Mouse (Mus musculus) ZHBTc4 (cell line): ENCODE measurements around the gene Cog4.
"Not testable (repeated sequence)": the region's sequence is repeated elsewhere in the genome, so short reads cannot be mapped to it uniquely, and the experiment has no call there.

Source experiments
- DNase-seq: peaks from one replicate; pipeline ENCODE4 v3.0.0-alpha.2; 2011; ENCODE audit warnings: low read depth, low spot score

Gene Cog4

DNA sequence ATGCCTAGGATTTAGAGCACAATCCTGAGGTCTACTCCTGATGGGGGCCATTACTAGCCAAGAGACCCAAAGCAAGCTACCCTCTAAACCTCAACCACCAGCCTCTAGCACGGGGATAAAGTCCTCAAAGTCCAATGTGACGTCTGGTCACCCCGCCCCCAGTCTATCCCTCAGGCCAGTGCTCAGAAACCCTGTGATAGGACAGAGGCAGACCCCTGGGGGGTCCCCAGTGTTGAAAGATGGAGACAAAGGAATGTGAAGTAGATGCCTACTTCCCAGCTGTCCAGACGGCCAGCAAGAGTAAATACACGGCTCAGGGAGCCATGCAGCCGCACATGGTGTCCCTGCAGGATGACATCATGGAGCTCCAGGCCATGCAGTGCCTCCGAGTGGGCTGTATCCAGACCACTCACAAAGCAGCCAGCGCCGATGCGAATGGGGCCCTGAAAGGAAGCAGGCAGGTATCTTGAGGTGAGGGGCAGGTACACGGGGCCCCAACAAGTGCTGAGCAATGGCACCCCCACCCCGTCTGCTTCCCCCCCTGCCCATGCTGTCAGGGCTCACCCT is 43.6 kb downstream of the Cog4 start:
- no peak for DNase-seq

DNA sequence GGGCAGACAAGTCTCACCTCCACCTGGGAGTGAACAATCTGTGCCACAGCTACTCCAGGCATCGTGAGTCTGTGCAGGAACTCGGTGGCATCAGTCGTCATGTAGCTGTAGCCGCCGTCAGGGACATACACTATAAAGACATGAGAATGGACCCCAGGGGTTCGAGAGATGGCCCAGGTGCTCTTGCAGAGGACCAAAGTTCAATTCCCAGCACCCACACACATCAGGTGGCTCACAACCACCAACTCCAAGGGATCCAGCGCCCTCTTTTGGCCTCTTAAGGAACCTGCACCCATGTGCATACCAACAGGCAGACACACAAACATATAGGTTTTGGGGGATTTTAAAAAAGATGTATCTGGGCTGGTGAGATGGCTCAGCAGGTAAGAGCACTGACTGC is 45.6 kb downstream of the Cog4 start:
- peak; percentile 48 for DNase-seq

DNA sequence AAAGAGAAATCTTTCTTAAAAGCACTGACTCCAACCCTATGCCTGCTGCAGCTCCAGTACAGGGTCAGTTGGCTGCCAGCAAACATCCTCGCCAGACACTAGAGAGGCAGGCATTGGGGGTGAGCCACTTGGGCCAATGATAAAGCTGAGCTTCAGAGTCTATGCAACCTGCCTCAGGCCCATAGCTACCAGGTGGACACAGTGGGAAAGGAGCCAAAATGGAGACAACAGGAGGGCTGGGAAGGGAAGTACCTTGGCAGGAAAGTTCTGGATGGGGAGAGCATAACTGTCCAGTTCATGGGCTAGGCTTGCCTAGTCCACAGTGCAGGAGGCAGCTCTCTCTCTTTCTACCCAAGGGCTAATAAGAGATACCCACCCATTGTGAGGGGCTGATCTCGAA is 46.5 kb downstream of the Cog4 start:
- DNase-seq: no peak

DNA sequence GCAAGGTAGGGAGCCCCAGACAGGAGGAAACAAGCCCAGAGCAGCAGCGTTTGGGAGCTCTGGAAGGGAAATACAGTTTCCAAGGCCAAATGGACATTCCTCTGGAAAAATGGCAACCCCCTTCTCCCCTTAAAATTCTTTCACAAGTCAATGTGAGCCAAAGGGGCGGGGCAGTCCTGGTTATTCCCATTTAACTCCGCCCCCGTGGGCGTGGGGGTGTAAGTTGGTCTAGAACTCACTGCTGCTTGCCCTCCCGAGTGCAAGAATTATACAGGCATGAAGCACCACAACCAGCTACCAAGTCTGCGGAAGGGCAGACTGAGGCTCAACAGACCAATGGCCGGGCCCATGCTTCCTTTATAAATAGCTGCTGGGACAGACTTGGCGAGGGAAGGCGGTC is 48.5 kb downstream of the Cog4 start:
- DNase-seq: peak; percentile 62

DNA sequence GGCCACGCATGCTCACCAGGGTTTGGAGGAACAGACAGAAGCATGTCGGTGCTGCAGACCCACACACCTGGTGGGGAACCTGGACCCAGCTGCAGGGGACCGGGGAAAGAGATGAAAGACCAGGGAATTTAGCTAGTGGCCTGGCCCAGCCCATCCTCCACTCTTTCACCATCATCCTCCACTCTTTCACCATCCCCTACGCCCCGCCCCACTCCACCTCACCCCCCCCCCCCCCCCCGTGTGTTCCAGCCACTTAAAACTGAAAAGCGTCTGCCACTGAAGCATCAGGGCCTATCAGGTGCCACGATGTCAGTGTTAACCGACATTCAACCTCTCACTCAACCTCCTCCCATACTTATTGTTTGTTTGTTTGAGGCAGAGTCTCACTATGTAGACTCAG is 48.9 kb downstream of the Cog4 start:
- DNase-seq: no peak

DNA sequence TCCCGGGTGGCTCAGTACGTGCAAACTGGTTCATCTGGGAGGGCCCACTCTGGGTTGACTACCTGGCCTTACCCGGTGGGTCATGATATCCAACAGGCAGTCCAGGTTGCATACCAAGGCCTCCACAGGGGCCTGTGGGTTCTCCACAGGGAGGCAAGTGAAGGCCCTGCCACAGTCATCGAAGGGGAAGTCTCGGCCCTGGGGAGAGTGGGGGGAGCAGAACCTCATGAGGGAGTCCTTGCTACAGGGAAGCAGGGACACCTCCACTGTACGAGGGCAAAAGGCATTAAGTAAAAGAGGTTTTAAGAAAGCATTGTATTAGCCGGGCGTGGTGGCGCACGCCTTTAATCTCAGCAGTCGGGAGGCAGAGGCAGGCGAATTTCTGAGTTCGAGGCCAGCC is 49.4 kb downstream of the Cog4 start:
- DNase-seq: no peak

DNA sequence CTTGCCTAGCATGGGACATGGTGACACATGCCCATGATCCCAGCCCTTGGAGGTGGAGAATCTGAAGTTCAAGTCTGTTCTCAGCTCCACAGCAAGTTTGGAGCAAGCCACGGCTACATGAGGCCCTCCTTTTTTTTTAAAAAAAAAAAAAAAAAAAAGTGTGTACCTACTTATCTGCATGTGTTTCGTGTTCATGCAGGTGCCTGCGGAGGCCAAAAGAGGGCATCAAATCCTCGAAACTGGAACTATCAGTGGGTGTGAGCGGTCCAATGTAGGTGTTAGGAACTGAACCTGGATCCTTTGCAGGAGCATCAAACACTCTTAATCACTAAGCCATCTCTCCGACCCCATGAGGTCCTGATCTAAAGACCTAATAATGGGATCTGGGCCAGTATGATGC is 51.1 kb downstream of the Cog4 start:
- no peak for DNase-seq

DNA sequence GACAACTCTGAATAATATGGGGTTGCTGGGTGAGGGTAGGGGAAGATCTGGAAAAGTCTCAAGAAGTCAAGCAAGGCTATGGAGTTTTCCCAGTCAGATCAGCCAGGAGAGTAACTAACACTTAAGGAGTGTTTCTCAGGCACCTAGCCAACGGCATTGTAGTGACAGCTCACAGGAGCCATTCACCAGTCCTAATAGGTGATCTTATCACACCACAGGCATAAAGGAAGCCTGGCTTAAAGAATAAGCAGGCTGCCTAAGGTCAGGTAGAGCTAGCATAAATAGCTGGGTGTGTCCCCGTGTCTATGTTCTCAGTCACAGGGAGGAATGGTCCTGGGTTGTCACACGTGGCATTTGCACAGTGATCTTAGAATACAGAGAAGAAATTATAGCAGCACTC is 54.7 kb downstream of the Cog4 start:
- no peak for DNase-seq

DNA sequence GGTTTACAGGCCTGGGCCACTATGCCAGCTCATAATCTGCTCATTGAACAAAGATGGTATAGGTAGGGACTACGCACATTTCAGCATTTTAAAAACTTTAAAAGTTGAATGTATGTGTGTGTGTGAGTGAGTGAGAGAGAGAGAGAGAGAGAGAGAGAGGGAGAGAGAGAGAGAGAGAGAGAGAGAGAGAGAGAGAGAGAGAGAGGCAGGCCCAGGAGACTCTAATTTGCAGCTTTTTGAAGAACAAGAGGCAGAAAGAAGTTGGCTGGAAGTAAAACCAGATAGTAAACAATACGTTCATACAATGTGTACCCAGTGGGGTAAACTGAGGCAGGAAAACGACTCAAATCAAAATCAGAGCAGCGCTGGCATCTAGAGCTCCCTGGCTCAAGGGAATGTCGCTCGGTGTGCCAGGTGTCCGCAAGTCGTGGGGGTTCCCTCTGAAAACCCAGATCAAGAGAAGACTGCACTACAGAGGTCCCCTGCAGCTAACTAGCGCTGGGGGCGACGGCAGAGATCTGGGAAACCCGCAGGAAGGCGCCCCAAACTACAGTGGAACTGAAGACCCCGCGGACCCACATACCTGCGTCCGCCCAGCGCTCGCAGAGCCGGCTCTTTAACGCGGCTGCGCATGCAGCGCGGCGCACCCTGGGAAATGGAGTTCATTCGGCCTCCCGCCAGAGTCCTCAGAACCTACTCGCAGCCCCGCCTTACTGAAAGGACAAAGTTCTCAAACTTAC is 55.6 kb downstream of the Cog4 start, which contains the start of gene Fuk:
Gene Fuk, minus strand, starts transcription at position 650 of the 740 bp plus-strand sequence.
- DNase-seq: peak; percentile 83

DNA sequence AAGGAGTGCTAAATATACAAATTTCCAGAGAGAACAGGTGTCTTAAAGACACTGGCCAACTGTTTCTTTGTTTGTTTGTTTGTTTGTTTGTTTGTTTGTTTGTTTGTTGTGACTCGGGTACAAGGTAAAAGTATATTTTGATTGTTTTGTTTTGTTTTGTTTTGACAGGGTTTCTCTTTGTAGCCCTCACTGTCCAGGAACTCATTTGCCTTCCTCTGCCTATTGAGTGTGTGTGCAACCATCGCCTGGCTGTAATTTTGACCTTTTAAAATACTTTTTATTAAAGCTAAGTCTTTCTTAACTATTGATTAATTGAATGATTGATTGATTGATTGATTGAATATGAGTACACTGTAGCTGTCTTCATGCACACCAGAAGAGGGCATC is 56.2 kb downstream of the Cog4 start:
- no peak for DNase-seq

DNA sequence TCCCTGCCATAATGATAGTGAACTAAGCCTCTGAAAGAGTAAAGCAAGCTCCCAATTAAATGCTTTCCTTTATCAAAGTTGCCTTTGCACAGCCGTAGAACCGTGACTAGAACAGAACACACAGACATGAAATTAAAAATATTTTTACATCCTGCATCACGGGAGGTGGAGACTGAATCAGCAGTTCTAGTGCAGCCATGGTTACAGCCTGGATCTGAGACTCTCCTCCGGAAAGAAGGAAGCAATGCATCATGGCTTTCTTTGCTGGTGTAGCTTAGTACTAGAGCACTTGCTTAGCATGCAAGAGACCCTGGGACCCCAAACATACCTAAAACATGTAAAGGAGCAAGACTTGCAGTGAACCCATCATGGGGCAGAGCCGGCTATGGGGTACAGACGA is 59.0 kb downstream of the Cog4 start:
- no peak for DNase-seq

DNA sequence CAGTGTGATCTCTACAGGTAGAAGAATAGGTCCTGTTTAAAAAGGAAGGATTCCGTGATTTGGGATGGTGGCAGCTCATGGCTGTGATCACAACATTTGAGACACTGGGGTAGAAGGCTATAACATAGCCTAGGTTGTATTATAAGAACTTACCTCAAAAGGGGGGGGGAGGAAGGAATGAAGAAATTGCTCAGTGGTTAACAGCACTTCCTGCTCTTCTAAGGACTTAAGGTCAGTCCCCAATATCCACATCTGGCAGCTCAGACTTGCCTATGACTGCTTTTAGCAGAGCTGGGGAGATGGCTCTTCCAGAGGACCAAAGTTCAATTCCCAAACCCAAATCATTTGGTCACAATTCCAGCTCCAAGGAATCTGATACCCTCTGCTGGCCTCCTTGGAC is 60.3 kb downstream of the Cog4 start:
- no peak for DNase-seq

DNA sequence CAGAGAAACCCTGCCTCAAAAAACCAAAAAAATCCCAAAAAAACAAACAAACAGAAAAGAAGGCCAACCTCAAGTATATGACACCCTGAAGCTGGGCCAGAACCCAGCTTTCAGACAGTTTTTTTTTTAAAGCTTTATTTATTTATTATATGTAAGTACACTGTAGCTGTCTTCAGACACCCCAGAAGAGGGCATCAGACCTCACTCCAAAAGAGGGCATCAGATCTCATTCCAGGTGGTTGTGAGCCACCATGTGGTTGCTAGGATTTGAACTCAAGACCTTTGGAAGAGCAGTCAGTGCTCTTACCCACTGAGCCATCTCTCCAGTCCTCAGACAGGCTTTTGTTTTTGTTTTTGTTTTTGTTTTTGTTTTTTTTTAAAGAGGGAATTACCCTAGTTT is 63.5 kb downstream of the Cog4 start:
- DNase-seq: not testable (repeated sequence)

DNA sequence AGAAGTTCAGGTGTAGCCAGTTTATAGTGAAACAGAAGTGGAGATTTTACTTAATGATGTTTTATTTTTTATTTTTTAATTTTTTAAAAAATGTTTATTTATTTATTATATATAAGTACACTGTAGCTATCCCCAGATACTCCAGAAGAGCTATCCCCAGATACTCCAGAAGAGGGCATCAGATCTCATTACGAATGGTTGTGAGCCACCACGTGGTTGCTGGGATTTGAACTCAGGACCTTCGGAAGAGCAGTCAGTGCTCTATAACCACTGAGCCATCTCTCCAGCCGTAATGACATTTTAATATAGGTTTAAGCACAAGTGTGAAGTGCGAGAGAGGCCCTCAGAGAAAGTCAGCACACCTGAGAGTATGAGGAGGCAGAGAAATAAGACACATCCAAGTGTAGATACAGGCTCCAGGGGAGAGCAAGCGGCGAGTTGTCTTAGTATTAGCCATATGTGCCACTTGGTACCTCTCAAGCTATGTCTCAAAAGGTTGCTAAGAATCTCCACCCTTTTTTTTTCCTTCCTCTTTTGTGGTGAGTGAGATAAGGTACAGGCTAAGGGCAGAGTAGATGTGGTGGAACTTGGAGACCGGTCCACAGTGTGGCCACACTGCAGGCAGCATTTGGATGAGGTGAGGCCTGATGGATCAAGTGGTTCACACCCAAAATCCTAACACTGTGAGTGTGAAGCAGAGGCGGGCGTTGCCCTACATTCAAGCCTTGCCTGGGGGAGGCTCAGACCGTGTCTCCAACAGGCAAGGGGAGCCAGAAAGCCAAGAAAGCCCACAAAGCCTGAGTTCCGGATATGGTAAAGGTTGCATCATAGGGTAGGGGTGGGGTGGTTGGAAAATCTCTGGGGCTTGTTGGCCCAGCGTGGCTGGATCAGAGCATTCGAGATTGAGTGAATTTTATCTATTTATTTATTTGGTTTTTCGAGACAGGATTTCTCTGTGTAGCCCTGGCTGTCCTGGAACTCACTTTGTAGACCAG is 65.5 kb downstream of the Cog4 start:
- DNase-seq: no peak

DNA sequence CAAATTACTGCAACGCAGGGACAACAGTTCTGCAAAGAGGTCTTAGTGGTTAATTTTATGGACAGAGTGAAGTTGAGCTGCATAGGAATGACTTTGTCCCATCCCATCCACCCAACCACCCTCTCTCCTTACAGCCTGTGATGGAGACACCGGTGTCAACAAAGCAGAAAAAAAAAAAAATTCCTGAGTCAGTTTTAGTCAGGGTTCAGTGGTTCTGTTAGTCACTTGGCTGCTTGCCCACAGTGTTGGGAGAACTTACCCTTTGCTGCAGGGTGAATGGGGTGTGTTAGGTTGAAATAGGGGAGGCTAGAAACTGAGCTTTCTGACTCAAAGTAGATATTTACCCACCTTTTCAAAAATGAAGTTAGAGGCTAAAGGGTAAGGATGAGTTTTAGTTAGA is 71.0 kb downstream of the Cog4 start:
- no peak for DNase-seq

DNA sequence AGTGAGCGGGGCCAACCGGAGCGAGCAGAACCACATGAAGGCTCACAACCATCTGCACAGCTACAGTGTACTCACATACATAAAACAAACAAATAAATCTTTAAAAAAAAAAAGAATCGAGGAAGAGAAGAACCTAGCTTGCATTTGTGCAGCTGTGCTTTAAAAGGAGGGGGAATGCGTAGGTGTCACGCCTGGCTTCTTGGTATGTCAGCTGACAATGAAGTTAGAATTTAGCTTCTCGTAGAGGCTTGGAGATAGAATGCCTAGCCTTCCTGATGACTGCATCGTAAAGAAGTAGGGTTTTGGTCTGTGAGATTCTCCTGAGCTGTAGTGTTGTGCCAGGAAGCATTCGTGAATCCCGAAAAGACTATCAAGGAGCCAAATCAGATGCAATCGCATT is 71.6 kb downstream of the Cog4 start:
- no peak for DNase-seq

DNA sequence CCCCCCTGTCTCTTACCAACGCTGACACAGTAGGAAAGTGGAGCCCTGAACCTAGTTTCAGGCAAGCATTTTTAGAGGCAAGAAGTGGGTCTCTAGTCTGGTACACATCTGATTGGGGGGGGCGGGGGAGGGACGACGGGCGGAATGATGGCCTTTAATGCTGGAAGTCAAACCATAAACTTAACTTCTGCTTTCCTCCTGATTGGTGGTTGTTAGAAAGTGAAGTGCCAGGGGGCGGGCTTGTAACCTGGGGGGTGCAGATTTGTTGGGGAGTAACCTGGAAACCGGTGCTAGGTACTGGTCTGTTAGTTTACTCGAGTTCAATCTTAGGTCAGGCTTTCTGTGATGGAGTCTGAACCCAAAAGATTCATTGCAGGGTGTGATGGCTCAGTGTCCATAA is 72.1 kb downstream of the Cog4 start:
- DNase-seq: no peak

DNA sequence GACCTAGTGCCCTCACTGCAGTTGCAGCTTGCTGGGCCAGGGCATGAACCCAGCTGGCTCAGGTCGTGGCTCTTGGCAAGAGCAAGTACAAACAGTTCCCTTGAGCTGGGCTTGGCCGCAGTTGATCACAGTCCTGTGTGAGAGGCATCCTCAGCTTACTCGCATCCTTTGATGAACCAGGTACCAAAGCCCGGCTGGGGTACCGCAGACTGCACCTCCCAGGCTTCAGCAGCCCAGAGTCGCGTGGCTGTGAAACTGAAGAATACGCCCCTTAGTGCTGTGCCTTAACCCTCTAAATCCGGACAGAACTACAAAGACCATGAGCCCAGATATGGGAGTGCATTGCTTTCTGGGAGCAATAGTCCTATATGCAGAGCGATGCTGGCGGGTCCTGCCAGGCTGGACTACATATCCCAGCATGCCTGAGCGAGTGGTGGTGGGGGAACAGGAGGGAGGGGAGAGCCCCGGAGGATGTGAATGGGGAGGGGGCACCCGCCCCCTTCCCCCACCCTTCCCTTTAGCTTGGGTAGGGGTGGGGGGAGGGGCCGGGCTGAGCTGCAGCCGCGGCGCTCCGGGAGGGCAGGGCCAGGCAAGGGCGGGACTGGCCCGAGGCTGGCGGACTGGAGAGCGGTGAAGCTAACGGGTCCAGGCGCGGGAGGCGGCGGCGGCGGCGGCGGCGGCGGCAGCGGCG is 73.1 kb downstream of the Cog4 start, which contains the start of gene St3gal2:
Gene St3gal2, plus strand, starts transcription at position 582 of the 691 bp plus-strand sequence.
- peak; percentile 97 for DNase-seq

DNA sequence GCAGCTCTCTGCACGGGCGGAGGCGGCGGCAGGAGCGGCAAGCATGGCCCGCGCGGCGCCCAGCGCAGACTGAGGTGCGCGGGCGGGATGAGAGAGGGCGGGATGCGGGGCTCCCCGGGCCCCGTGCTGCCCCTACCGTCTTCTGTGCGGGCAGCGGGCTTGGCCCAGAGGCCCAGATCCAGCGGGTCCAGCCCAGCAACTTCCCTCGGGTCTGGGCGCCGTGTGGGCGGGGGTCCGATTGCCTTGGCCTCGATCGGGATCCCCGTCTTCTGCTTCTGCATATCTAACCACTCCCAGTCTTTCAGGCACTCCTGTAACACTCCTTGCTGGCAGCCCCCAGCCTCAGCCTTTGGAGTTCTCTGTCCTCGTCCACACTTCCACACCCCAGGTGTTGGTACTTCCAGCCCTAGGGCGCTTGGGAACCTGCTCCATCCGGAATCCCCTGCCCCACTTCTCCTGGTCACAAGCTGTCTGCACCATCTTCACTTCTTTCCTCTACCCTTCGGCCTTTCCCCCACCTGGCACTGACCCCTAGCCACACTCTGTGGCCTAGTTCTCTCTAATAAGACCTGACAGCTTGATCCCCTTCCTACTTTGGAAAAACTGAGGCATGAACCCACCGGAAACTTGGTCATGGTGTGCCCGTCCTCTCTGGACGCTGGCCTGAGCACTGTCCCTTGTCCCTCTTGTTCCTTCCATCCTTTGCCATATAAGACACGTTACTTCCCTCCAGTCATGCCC is 73.8 kb downstream of the Cog4 start:
- peak; percentile 74 for DNase-seq

DNA sequence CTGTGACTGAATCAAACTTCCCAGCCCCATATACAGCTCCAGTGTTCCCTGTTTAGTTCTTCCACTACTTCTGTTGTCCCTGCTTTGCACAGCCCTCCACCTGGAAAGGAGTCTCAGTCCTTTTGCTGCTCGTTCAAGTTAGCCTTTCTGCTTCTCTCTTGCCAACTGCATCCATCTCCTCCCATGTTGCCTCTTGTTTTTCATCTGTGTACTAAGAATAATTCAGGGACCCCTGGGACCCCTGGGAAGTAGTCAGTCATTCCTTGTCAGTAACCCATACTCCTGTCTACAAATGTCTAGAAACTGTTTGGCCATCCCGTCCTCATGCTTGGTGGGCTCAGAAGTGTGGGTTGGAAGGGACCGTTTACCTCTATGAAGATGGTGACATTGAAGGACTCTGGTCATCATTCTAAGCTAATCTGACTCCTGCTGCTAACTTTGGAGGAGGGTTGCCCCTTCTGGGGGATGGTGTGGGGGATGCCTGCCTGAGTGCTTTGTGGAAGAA is 74.4 kb downstream of the Cog4 start:
- no peak for DNase-seq
